Mouse (Mus musculus) myocyte (in vitro differentiated cells): Measurements from ENCODE around the gene Il12rb2.

Experiments used
- CEBPB ChIP-seq: IDR thresholded peaks from 2 replicates; pipeline ENCODE4 v1.6.1; 2011; ENCODE audit warnings: mild to moderate bottlenecking, moderate library complexity; ENCODE audit not compliant: poor library complexity, insufficient read depth, severe bottlenecking
- E2F4 ChIP-seq: IDR thresholded peaks from one replicate; pipeline ENCODE4 v1.6.1; 2011; ENCODE audit warnings: mild to moderate bottlenecking, control low read depth, moderate library complexity; ENCODE audit not compliant: insufficient read depth
- MAX ChIP-seq: IDR thresholded peaks from one replicate; pipeline ENCODE4 v1.6.1; 2011; ENCODE audit warnings: low read depth, mild to moderate bottlenecking, control low read depth
- MYOG ChIP-seq, 3 experiments: IDR thresholded peaks; one replicate each; pipeline ENCODE4 v1.6.1; 2011; ENCODE audit warnings: control low read depth in 2 of 3, low read depth in 2 of 3, mild to moderate bottlenecking in 2 of 3; ENCODE audit not compliant: insufficient read length in 2 of 3, control insufficient read depth in 1 of 3, insufficient read depth in 1 of 3
- POLR2A ChIP-seq: IDR thresholded peaks from one replicate; pipeline ENCODE4 v1.6.1; 2011; ENCODE audit warnings: low read depth, mild to moderate bottlenecking, control low read depth, moderate library complexity; ENCODE audit not compliant: insufficient read length
- POLR2AphosphoS2 ChIP-seq: IDR thresholded peaks from one replicate; pipeline ENCODE4 v1.6.1; 2011; ENCODE audit warnings: low read depth, control low read depth; ENCODE audit not compliant: insufficient read length
- REST ChIP-seq: IDR thresholded peaks from one replicate; pipeline ENCODE4 v1.6.1; 2011; ENCODE audit warnings: mild to moderate bottlenecking, control low read depth, moderate library complexity; ENCODE audit not compliant: insufficient read depth, insufficient read length
- SRF ChIP-seq: IDR thresholded peaks from one replicate; pipeline ENCODE4 v1.6.1; 2011; ENCODE audit warnings: low read depth; ENCODE audit not compliant: control insufficient read depth, insufficient read length
- TCF12 ChIP-seq: IDR thresholded peaks from one replicate; pipeline ENCODE4 v1.6.1; 2011; ENCODE audit warnings: mild to moderate bottlenecking, control low read depth; ENCODE audit not compliant: poor library complexity, insufficient read depth, severe bottlenecking
- TCF3 ChIP-seq: IDR thresholded peaks from one replicate; pipeline ENCODE4 v1.6.1; 2011; ENCODE audit warnings: low read depth, control low read depth; ENCODE audit not compliant: insufficient read length
- USF1 ChIP-seq: IDR thresholded peaks from one replicate; pipeline ENCODE4 v1.6.1; 2011; ENCODE audit warnings: low read depth, mild to moderate bottlenecking, control low read depth, moderate library complexity

GRCm38 (mm10) chr6:67268983-67269382 is 107.0 kb downstream of the Il12rb2 start:
- TF ChIP-seq POLR2A = no peak
- TF ChIP-seq TCF12 = no peak
- no peak for TF ChIP-seq E2F4
- no peak for TF ChIP-seq SRF
- no peak for TF ChIP-seq POLR2AphosphoS2
- TF ChIP-seq USF1 = no peak
- TF ChIP-seq MYOG (IDR thresholded peaks at IDR 0.05; ENCODE audit: control insufficient read depth in 1 of 3, insufficient read depth in 1 of 3, insufficient read length in 2 of 3, low read depth in 2 of 3) = no peak
- TF ChIP-seq CEBPB = no peak
- TF ChIP-seq MAX = no peak
- no peak for TF ChIP-seq REST
- no peak for TF ChIP-seq TCF3
